Mouse (Mus musculus) heart, embryonic 14.5 days (tissue): ENCODE measurements around the gene Mtif3. TPM values are rescaled to one million over a fixed set of nuclear protein-coding genes. Genes with fewer than 3 reads are reported as not detected.

Experiments used
- ATAC-seq: fragments of 200-750 bp; cut with Nextera tagmentation; 2 replicates; pipeline ENCODE4 v1.8.0; 2017; ENCODE audit warnings: low read depth, moderate TSS enrichment; ENCODE audit not compliant: insufficient number of reproducible peaks, insufficient read depth, low FRiP score
- H3K27ac ChIP-seq, 2 experiments: fragments of 200-500 bp in 1 of 2; fragments of 300-500 bp in 1 of 2; sonication (generic) in 1 of 2; replicated peaks in 1 of 2; 2 replicates each; pipeline ENCODE4 v1.5.1; 2012 to 2014; ENCODE audit warnings: low read depth in 2 of 2, low read length in 2 of 2, control low read depth in 1 of 2, mild to moderate bottlenecking in 1 of 2, mixed read lengths in 1 of 2; ENCODE audit not compliant: control insufficient read depth in 1 of 2, insufficient read depth in 1 of 2
- H3K27me3 ChIP-seq: fragments of 300-500 bp; sonication (generic); 2 replicates; pipeline ENCODE4 v1.6.1; 2014; ENCODE audit warnings: mild to moderate bottlenecking, low read length, control low read depth; ENCODE audit not compliant: control insufficient read depth, insufficient read depth
- H3K36me3 ChIP-seq: fragments of 300-500 bp; sonication (generic); 2 replicates; pipeline ENCODE4 v1.6.1; 2014; ENCODE audit warnings: mild to moderate bottlenecking, control low read depth, low read length, mixed read lengths; ENCODE audit not compliant: control insufficient read depth, insufficient read depth
- H3K4me1 ChIP-seq, 2 experiments: fragments of 200-500 bp in 1 of 2; fragments of 300-500 bp in 1 of 2; sonication (generic) in 1 of 2; 2 replicates each; pipeline ENCODE4 v1.6.1; 2012 to 2014; ENCODE audit warnings: low read length in 2 of 2, control low read depth in 1 of 2, mixed read lengths in 1 of 2; ENCODE audit not compliant: control insufficient read depth in 2 of 2, insufficient read depth in 2 of 2
- H3K4me2 ChIP-seq: fragments of 300-500 bp; sonication (generic); 2 replicates; pipeline ENCODE4 v1.6.1; 2014; ENCODE audit warnings: mild to moderate bottlenecking, low read length
- H3K4me3 ChIP-seq, 2 experiments: fragments of 200-500 bp in 1 of 2; fragments of 300-500 bp in 1 of 2; sonication (generic) in 1 of 2; 2 replicates each; pipeline ENCODE4 v1.5.1; 2012 to 2014; ENCODE audit warnings: low read length in 2 of 2, mild to moderate bottlenecking in 2 of 2, control low read depth in 1 of 2, low read depth in 1 of 2, moderate library complexity in 1 of 2; ENCODE audit not compliant: control insufficient read depth in 1 of 2, insufficient read depth in 1 of 2
- H3K9ac ChIP-seq: fragments of 300-500 bp; sonication (generic); 2 replicates; pipeline ENCODE4 v1.6.1; 2014; ENCODE audit warnings: mild to moderate bottlenecking, low read length
- H3K9me3 ChIP-seq: fragments of 300-500 bp; sonication (generic); 2 replicates; pipeline ENCODE4 v1.6.1; 2016; ENCODE audit warnings: low read length, control low read depth; ENCODE audit not compliant: control insufficient read depth
- WGBS: fragments of 180-500 bp; shearing (Covaris S2); extraction: QIAGEN DNeasy Blood & Tissue Kit; methylation state at CpG from one replicate; pipeline ENCODE4 v1.1.7; 2014; 5-methylcytosine and 5-hydroxymethylcytosine counted together
- polyA plus RNA-seq: library from polyadenylated mRNA; unstranded; fragments of >200 nt; fragmentation: Nextera tagmentation; extraction: Ambion mirVana; gene quantifications from 2 replicates; pipeline ENCODE4 v1.2.1, GENCODE M21; 2014

The Mtif3 gene
- polyA plus RNA-seq, 1 experiment from 2014 or later = 23.8 TPM

- no peak overlapping the region for H3K27ac ChIP-seq
- H3K4me3 ChIP-seq = no peak overlapping the region
- H3K27me3 ChIP-seq = 0 out of 2 replicates have a peak, but pooled peaks cover under 1% of the 10 kb centered on the region
- ATAC-seq = no peak
- no peaks in the 10 kb centered on the region for H3K9me3 ChIP-seq
- H3K4me1 ChIP-seq = no peaks in the 10 kb centered on the region
- no peaks in the 10 kb centered on the region for H3K36me3 ChIP-seq
- 75% methylated on average over 25 of the region's 25 CpGs for WGBS
- no peak overlapping the region for H3K4me2 ChIP-seq
- no peak overlapping the region for H3K9ac ChIP-seq
Observed at GRCm38 (mm10) chr5:146973858-146974780, 10.5 kb upstream of the Mtif3 start.

GRCm38 (mm10) chr5:146973353-146973752 lies 9.8 kb upstream of the Mtif3 start:
- H3K27me3 ChIP-seq = 0 out of 2 replicates have a peak, but pooled peaks cover 3% of the 10 kb centered on the region
- H3K4me1 ChIP-seq = no peaks in the 10 kb centered on the region
- no peaks in the 10 kb centered on the region for H3K36me3 ChIP-seq
- 85% methylated on average over 9 of the region's 9 CpGs for WGBS
- no peak overlapping the region for H3K27ac ChIP-seq
- no peak overlapping the region for H3K4me2 ChIP-seq
- ATAC-seq = no peak
- H3K9me3 ChIP-seq = no peaks in the 10 kb centered on the region
- no peak overlapping the region for H3K9ac ChIP-seq
- no peak overlapping the region for H3K4me3 ChIP-seq

DNA sequence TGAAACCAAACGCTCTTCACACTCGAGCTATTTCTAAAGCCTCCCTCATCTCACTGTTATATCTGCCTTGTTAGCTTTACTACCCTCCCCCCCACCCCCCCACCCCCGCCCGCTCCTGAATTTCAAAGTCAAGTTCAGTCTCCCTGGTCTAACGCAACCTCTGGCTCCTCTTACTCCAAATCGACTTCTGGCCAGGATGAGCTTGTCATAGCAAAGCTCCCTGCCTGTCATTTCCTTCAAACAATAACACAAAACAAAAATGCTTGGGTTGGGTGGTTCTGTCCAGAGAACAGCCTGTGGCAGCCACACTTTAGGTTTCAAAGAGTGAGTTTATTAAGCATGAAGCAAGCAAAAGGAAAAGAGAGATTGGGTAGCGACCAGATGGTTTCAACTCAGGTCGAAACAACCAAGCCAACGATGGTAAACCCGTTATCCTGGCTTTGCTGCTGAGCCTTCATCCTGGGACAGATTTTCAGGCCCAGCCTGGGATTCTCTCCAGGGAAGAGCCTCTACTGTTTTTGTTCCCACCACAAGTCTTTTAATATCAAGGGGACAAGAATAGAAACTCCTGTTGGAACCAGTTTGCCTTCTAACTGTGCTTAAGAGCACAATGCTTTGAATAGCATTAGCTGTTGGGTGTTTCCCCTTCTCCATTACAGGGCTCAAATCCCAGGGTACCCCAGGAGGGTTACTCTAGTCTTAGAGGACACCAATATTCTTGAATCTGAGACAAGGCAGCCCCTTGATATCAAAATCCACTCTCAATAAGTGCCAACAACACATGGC lies 8.4 kb upstream of the Mtif3 start:
- Histone ChIP-seq H3K36me3 (no peaks in the 10 kb centered on the region), H3K27me3 (0 out of 2 replicates have a peak, but pooled peaks cover 3% of the 10 kb centered on the region), H3K9ac (no peak overlapping the region), H3K4me1 (no peaks in the 10 kb centered on the region), H3K4me2 (no peak overlapping the region), H3K9me3 (no peaks in the 10 kb centered on the region), H3K4me3 (no peak overlapping the region), H3K27ac (no peak overlapping the region)
- WGBS = 61% methylated on average over 10 of the region's 10 CpGs
- ATAC-seq = no peak

DNA sequence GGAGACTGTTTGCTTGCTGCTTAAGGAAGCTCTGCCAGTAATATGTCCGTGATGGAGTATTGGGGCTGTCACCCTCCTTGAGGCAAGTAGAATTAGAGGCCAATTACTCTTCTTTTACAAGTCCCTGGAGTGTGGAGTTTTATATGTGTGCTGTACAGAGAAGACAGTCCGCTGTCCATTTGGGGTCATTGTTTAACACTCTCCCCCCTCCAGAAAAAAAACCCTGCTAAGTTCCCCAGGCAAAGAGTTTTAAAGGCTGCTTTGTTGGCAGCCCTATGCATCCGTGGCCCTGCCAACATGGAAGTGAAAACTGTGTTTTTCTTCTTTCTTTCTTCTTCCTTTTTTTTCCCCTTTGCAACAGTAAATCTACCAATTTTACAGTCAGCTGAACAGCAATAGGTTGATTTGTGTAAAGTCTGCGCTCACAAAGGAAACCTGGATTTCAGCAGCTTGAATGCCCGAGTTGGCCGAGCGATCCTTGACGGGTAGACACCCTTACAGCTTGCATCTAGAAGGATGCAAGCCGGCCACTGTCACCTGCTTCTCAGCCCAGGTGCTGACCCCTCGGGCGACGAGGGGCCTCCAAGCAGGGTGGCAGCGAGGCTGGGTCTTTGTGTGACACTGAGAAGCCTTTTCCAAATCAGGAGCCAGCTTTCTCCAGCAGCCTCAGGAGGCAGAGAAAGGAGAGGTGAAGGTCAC lies 5.2 kb upstream of the Mtif3 start:
- Histone ChIP-seq H3K9me3 (no peaks in the 10 kb centered on the region), H3K27me3 (0 out of 2 replicates have a peak, but pooled peaks cover 3% of the 10 kb centered on the region), H3K36me3 (no peaks in the 10 kb centered on the region), H3K4me2 (no peak overlapping the region), H3K9ac (no peak overlapping the region), H3K27ac (no peak overlapping the region), H3K4me1 (no peaks in the 10 kb centered on the region), H3K4me3 (no peak overlapping the region)
- no peak for ATAC-seq
- WGBS = 75% methylated on average over 13 of the region's 13 CpGs

- no peaks in the 10 kb centered on the region for H3K9me3 ChIP-seq
- peak overlapping the region; percentile 94 for H3K9ac ChIP-seq
- H3K36me3 ChIP-seq = peaks cover 13% of the 10 kb centered on the region
- peak overlapping the region; percentile 84 for H3K4me2 ChIP-seq
- no peak overlapping the region for H3K27ac ChIP-seq
- WGBS = 46% methylated on average over 8 of the region's 8 CpGs
- ATAC-seq = no peak
- H3K27me3 ChIP-seq = no peaks in the 10 kb centered on the region
- H3K4me1 ChIP-seq = peaks cover 0 to 4% of the 10 kb centered on the region in 2 experiments; a peak in 1 of 4 replicates
- H3K4me3 ChIP-seq = peak overlapping the region; percentile 18 to 86; a peak in 3 of 4 replicates
Observed at GRCm38 (mm10) chr5:146963937-146964278, 308 bp upstream of the Mtif3 start.

- 89% methylated on average over 18 of the region's 18 CpGs for WGBS
- Histone ChIP-seq H3K4me3 (no peak overlapping the region), H3K4me2 (no peak overlapping the region), H3K9me3 (no peaks in the 10 kb centered on the region), H3K36me3 (peaks cover 85% of the 10 kb centered on the region), H3K4me1 (no peaks in the 10 kb centered on the region), H3K27ac (no peak overlapping the region), H3K9ac (no peak overlapping the region), H3K27me3 (no peaks in the 10 kb centered on the region)
- ATAC-seq = no peak
Observed at GRCm38 (mm10) chr5:146956678-146957077, 6.9 kb downstream of the Mtif3 start.

- H3K4me2 ChIP-seq = no peak overlapping the region
- no peaks in the 10 kb centered on the region for H3K9me3 ChIP-seq
- no peak overlapping the region for H3K4me3 ChIP-seq
- no peaks in the 10 kb centered on the region for H3K27me3 ChIP-seq
- ATAC-seq = no peak
- no peaks in the 10 kb centered on the region for H3K4me1 ChIP-seq
- H3K36me3 ChIP-seq = peaks cover 92% of the 10 kb centered on the region
- H3K27ac ChIP-seq = no peak overlapping the region
- no peak overlapping the region for H3K9ac ChIP-seq
- WGBS = 82% methylated on average over 5 of the region's 5 CpGs
Observed at GRCm38 (mm10) chr5:146955651-146956050, 7.9 kb downstream of the Mtif3 start.
